In genomic region chr14:31019331-31020205, GRCm38 (mm10) we compare ENCODE assay signal across 8 mouse cellular contexts. TPM values are rescaled to one million over a fixed set of nuclear protein-coding genes. Genes with fewer than 3 reads are reported as not detected.
DNase-seq lines count a peak whose midpoint lies in the region; ATAC-seq and TF ChIP-seq lines count a peak whose summit lies in the region.

No protein-coding gene starts in this region.

- WGBS in intestine, embryonic 15.5 days = 2% methylated on average over 47 of the region's 56 CpGs
- WGBS in liver, embryonic 11.5 days = 4% methylated on average over 50 of the region's 56 CpGs
- 4% methylated on average over 38 of the region's 56 CpGs for WGBS in midbrain, postnatal 0 days

- peak overlapping the region; percentile 96 for H3K27ac ChIP-seq in gastrocnemius, adult 2 months
- H3K27ac ChIP-seq in intestine, embryonic 15.5 days = peak overlapping the region; percentile 98
- peak overlapping the region; percentile 97 for H3K27ac ChIP-seq in liver, embryonic 11.5 days (ENCODE audit: low read depth, low read length)
- peak overlapping the region; percentile 96 for H3K27ac ChIP-seq in midbrain, postnatal 0 days (ENCODE audit: low read depth, low read length)

- peak; percentile 97 for ATAC-seq in intestine, embryonic 15.5 days
- ATAC-seq in liver, embryonic 11.5 days (replicated peaks; ENCODE audit: low FRiP score) = peak; percentile 88
- peak; percentile 89 for ATAC-seq in midbrain, postnatal 0 days (ENCODE audit: low FRiP score)

- no peaks in the 10 kb centered on the region; the same call in 1 of the 2 replicates for H3K4me1 ChIP-seq in intestine, embryonic 15.5 days (replicated peaks)
- H3K4me1 ChIP-seq in liver, embryonic 11.5 days (replicated peaks; ENCODE audit: control insufficient read depth, insufficient read depth, low read length) = peaks cover 29% of the 10 kb centered on the region
- H3K4me1 ChIP-seq in midbrain, postnatal 0 days (ENCODE audit: insufficient read depth, low read length) = peaks cover 11% of the 10 kb centered on the region

- peak overlapping the region; percentile 81 for H3K4me3 ChIP-seq in gastrocnemius, adult 2 months
- peak overlapping the region; percentile 68 for H3K4me3 ChIP-seq in intestine, embryonic 15.5 days (replicated peaks)
- H3K4me3 ChIP-seq in liver, embryonic 11.5 days (ENCODE audit: low read depth, low read length) = peak overlapping the region; percentile 60
- H3K4me3 ChIP-seq in midbrain, postnatal 0 days (ENCODE audit: low read depth, low read length) = peak overlapping the region; percentile 78

- H3K9me3 ChIP-seq in intestine, embryonic 15.5 days = no peaks in the 10 kb centered on the region
- no peaks in the 10 kb centered on the region for H3K9me3 ChIP-seq in liver, embryonic 11.5 days (ENCODE audit: control insufficient read depth, low read length)
- no peaks in the 10 kb centered on the region for H3K9me3 ChIP-seq in midbrain, postnatal 0 days (ENCODE audit: low read length)

- intact Hi-C loops in gastrocnemius, adult 2 months (cut with DNase I) = loop anchor here (2.0 to 5.0 kb wide), 3 partner anchors 19 to 173 kb away; partner anchors contain the start of genes Glt8d1 and Spcs1

- TF ChIP-seq CTCF in gastrocnemius, adult 2 months (IDR thresholded peaks at IDR 0.05) = no peak
- TF ChIP-seq CTCF in midbrain, postnatal 0 days (IDR thresholded peaks at IDR 0.05) = no peak

- H3K36me3 ChIP-seq in intestine, embryonic 15.5 days = peaks cover 11% of the 10 kb centered on the region
- H3K36me3 ChIP-seq in liver, embryonic 11.5 days (ENCODE audit: control insufficient read depth, insufficient read depth, low read length) = peaks cover 30% of the 10 kb centered on the region
- H3K36me3 ChIP-seq in midbrain, postnatal 0 days (ENCODE audit: insufficient read depth, low read length) = peaks cover 35% of the 10 kb centered on the region

- no peaks in the 10 kb centered on the region for H3K27me3 ChIP-seq in intestine, embryonic 15.5 days (replicated peaks)
- H3K27me3 ChIP-seq in liver, embryonic 11.5 days (replicated peaks; ENCODE audit: control insufficient read depth, insufficient read depth, low read length) = no peaks in the 10 kb centered on the region
- no peaks in the 10 kb centered on the region for H3K27me3 ChIP-seq in midbrain, postnatal 0 days (ENCODE audit: insufficient read depth, low read length)

- H3K4me2 ChIP-seq in intestine, embryonic 15.5 days (replicated peaks) = peak overlapping the region; percentile 52
- H3K4me2 ChIP-seq in liver, embryonic 11.5 days = peak overlapping the region; percentile 73
- peak overlapping the region; percentile 41 for H3K4me2 ChIP-seq in midbrain, postnatal 0 days (ENCODE audit: low read depth, low read length, poor library complexity, severe bottlenecking)

- DNase-seq in layer of hippocampus, adult 9-10 months (ENCODE audit: low spot score) = peak; percentile 20
- no peak for DNase-seq in layer of hippocampus, adult 18-20 months (ENCODE audit: low spot score in 2 of 2)
- peak; percentile 76 for DNase-seq in c-Kit-negative CD71-positive TER-119-positive erythroid progenitor cells, embryonic 14.5 days (ENCODE audit: low read depth, low spot score)
- DNase-seq in gastrocnemius, adult 2 months = peak; percentile 91
- DNase-seq in liver, embryonic 11.5 days (ENCODE audit: low spot score) = peak; percentile 86
- peak; percentile 68 for DNase-seq in midbrain, postnatal 0 days (ENCODE audit: low spot score)
- DNase-seq in telencephalon, adult 2 months (ENCODE audit: low read depth, low spot score) = peak; percentile 31

- H3K9ac ChIP-seq in intestine, embryonic 15.5 days = peak overlapping the region; percentile 96
- peak overlapping the region; percentile 81 for H3K9ac ChIP-seq in liver, embryonic 11.5 days (ENCODE audit: low read depth, low read length)
- H3K9ac ChIP-seq in midbrain, postnatal 0 days (replicated peaks; ENCODE audit: low read length, poor library complexity, severe bottlenecking) = peak overlapping the region; percentile 89

RNA-seq across cellular contexts. Expression of gene Gnl3, which starts 0.6 kb away (rescaled TPM):
- 10 to 100 TPM; 42.6 to 45.7 TPM for total RNA-seq in layer of hippocampus, adult 18-20 months (2021)
- total RNA-seq in gastrocnemius, adult 2 months (2021) = 10 to 100 TPM; 28.4 to 33.4 TPM
- polyA plus RNA-seq in intestine, embryonic 15.5 days (2015; fragmentation: Nextera tagmentation; extraction: Ambion mirVana) = 127 and 151 TPM in 2 replicates
- polyA plus RNA-seq in liver, embryonic 11.5 days (2014; fragmentation: Nextera tagmentation; extraction: Ambion mirVana) = 265 and 268 TPM in 2 replicates
- total RNA-seq in midbrain, postnatal 0 days (2014; rRNA removed) = 37.8 and 42.8 TPM in 2 replicates
- polyA plus RNA-seq in midbrain, postnatal 0 days (2015; fragmentation: Nextera tagmentation; extraction: Ambion mirVana) = 57.7 and 70.5 TPM in 2 replicates

RNA-seq across cellular contexts. Expression of gene Pbrm1, which starts 0.6 kb away (rescaled TPM):
- 10 to 100 TPM; 52.0 to 56.4 TPM for total RNA-seq in layer of hippocampus, adult 18-20 months (2021)
- 10 to 100 TPM; 45.3 to 49.8 TPM for total RNA-seq in gastrocnemius, adult 2 months (2021)
- polyA plus RNA-seq in intestine, embryonic 15.5 days (2015; fragmentation: Nextera tagmentation; extraction: Ambion mirVana) = 97.1 and 106 TPM in 2 replicates
- 72.8 and 73.0 TPM in 2 replicates for polyA plus RNA-seq in liver, embryonic 11.5 days (2014; fragmentation: Nextera tagmentation; extraction: Ambion mirVana)
- 51.2 and 81.5 TPM in 2 replicates for total RNA-seq in midbrain, postnatal 0 days (2014; rRNA removed)
- polyA plus RNA-seq in midbrain, postnatal 0 days (2015; fragmentation: Nextera tagmentation; extraction: Ambion mirVana) = 71.3 and 84.8 TPM in 2 replicates

RNA-seq across cellular contexts. Expression of gene Spcs1, which starts 18.1 kb away (rescaled TPM):
- 100 to 1,000 TPM; 149 to 170 TPM for total RNA-seq in layer of hippocampus, adult 18-20 months (2021)
- total RNA-seq in gastrocnemius, adult 2 months (2021) = 100 to 1,000 TPM; 129 to 130 TPM
- polyA plus RNA-seq in intestine, embryonic 15.5 days (2015; fragmentation: Nextera tagmentation; extraction: Ambion mirVana) = 411 and 423 TPM in 2 replicates
- polyA plus RNA-seq in liver, embryonic 11.5 days (2014; fragmentation: Nextera tagmentation; extraction: Ambion mirVana) = 309 and 326 TPM in 2 replicates
- total RNA-seq in midbrain, postnatal 0 days (2014; rRNA removed) = 244 and 256 TPM in 2 replicates
- polyA plus RNA-seq in midbrain, postnatal 0 days (2015; fragmentation: Nextera tagmentation; extraction: Ambion mirVana) = 408 and 415 TPM in 2 replicates

RNA-seq across cellular contexts. Expression of gene Glt8d1, which starts 18.4 kb away (rescaled TPM):
- total RNA-seq in layer of hippocampus, adult 18-20 months (2021) = 10 to 100 TPM; 38.4 to 39.4 TPM
- total RNA-seq in gastrocnemius, adult 2 months (2021) = 10 to 100 TPM in 1 of 2 experiments, 1 to 10 TPM in 1; 9.0 to 13.6 TPM
- polyA plus RNA-seq in intestine, embryonic 15.5 days (2015; fragmentation: Nextera tagmentation; extraction: Ambion mirVana) = 44.6 and 48.6 TPM in 2 replicates
- polyA plus RNA-seq in liver, embryonic 11.5 days (2014; fragmentation: Nextera tagmentation; extraction: Ambion mirVana) = 33.7 and 41.6 TPM in 2 replicates
- 39.2 and 51.3 TPM in 2 replicates for total RNA-seq in midbrain, postnatal 0 days (2014; rRNA removed)
- 42.9 and 49.6 TPM in 2 replicates for polyA plus RNA-seq in midbrain, postnatal 0 days (2015; fragmentation: Nextera tagmentation; extraction: Ambion mirVana)

Comparison
In these comparisons a context has a peak if more than half of its experiments do, and no peak if none do; other contexts are left out.
1. DNase-seq: peak in layer of hippocampus, adult 9-10 months (single experiment), c-Kit-negative CD71-positive TER-119-positive erythroid progenitor cells, embryonic 14.5 days (single experiment), gastrocnemius, adult 2 months (single experiment), liver, embryonic 11.5 days (single experiment), midbrain, postnatal 0 days (single experiment) and telencephalon, adult 2 months (single experiment); none in layer of hippocampus, adult 18-20 months (0 of 2).
2. Peak in every context shown above with its lines, with median percentiles within 50 percentile points of each other: H3K27ac ChIP-seq, H3K4me3 ChIP-seq, ATAC-seq, H3K4me2 ChIP-seq and H3K9ac ChIP-seq.